9 mouse cellular contexts compared by ENCODE assay signal in genomic region chr7:135631776-135632552, GRCm38 (mm10).
A peak's percentile ranks its signal among the peaks of the same experiment; 100 is the strongest.
DNase-seq lines count a peak whose midpoint lies in the region; ATAC-seq and TF ChIP-seq lines count a peak whose summit lies in the region.
"Had no signal": no experiment of that assay in that cellular context is flagged by ENCODE, and none has a peak within 500 bp of the region (broad histone marks: within the 10 kb centered on the region; RNA-seq: fewer than 3 reads in every experiment).

No protein-coding gene starts in this region.

- H3K36me3 ChIP-seq in kidney, embryonic 14.5 days (ENCODE audit: control insufficient read depth, insufficient read depth, low read length), result no peaks in the 10 kb centered on the region
- no peaks in the 10 kb centered on the region for H3K36me3 ChIP-seq in forebrain, postnatal 0 days (ENCODE audit: insufficient read depth)
- H3K36me3 ChIP-seq in hindbrain, postnatal 0 days (ENCODE audit: insufficient read depth, low read length), result no peaks in the 10 kb centered on the region
- no peaks in the 10 kb centered on the region for H3K36me3 ChIP-seq in midbrain, postnatal 0 days (ENCODE audit: insufficient read depth, low read length)

- no peaks in the 10 kb centered on the region for H3K9me3 ChIP-seq in kidney, embryonic 14.5 days (ENCODE audit: control insufficient read depth, low read length)
- no peaks in the 10 kb centered on the region for H3K9me3 ChIP-seq in forebrain, postnatal 0 days (ENCODE audit: low read length)
- H3K9me3 ChIP-seq in hindbrain, postnatal 0 days (ENCODE audit: low read length), result no peaks in the 10 kb centered on the region
- H3K9me3 ChIP-seq in midbrain, postnatal 0 days (ENCODE audit: low read length), result no peaks in the 10 kb centered on the region

- ATAC-seq in kidney, embryonic 14.5 days (ENCODE audit: low FRiP score, low TSS enrichment), result no peak
- peak; percentile 18; the same call in 1 of the 2 replicates for ATAC-seq in forebrain, postnatal 0 days
- 0 out of 2 replicates have a peak, but pooled peaks have one; percentile 27 for ATAC-seq in hindbrain, postnatal 0 days
- peak; percentile 44; the same call in 1 of the 2 replicates for ATAC-seq in midbrain, postnatal 0 days (ENCODE audit: low FRiP score)

- no peak overlapping the region for H3K4me3 ChIP-seq in kidney, embryonic 14.5 days (ENCODE audit: low read length)
- no peak overlapping the region for H3K4me3 ChIP-seq in forebrain, postnatal 0 days (ENCODE audit: low read depth, low read length)
- H3K4me3 ChIP-seq in hindbrain, postnatal 0 days (ENCODE audit: low read length), result no peak overlapping the region
- no peak overlapping the region for H3K4me3 ChIP-seq in left cerebral cortex, adult 2 months
- no peak overlapping the region for H3K4me3 ChIP-seq in midbrain, postnatal 0 days (ENCODE audit: low read depth, low read length)
- H3K4me3 ChIP-seq: myocyte had no signal

- no peak overlapping the region for H3K4me2 ChIP-seq in kidney, embryonic 14.5 days (replicated peaks; ENCODE audit: low read depth, low read length)
- no peak overlapping the region for H3K4me2 ChIP-seq in forebrain, postnatal 0 days (ENCODE audit: low read depth)
- no peak overlapping the region for H3K4me2 ChIP-seq in hindbrain, postnatal 0 days (ENCODE audit: low read depth, low read length)
- no peak overlapping the region for H3K4me2 ChIP-seq in midbrain, postnatal 0 days (ENCODE audit: low read depth, low read length, poor library complexity, severe bottlenecking)

- peak; percentile 59 for DNase-seq in kidney, adult 11 months
- peak; percentile 83 for DNase-seq in c-Kit-positive CD71-negative TER-119-negative erythroid progenitor cells, embryonic 14.5 days (ENCODE audit: low read depth)
- DNase-seq in forebrain, postnatal 0 days, result peak; percentile 81
- DNase-seq in hindbrain, postnatal 0 days (ENCODE audit: low spot score), result peak; percentile 84
- peak; percentile 68 to 69 for DNase-seq in left cerebral cortex, adult 2 months (ENCODE audit: extremely low spot score in 1 of 2, low spot score in 2 of 2)
- DNase-seq in midbrain, postnatal 0 days (ENCODE audit: low spot score), result peak; percentile 84
- DNase-seq in spleen, postnatal 10 days (ENCODE audit: low spot score in 2 of 2), result peak; percentile 59 to 81

- TF ChIP-seq CTCF in forebrain, postnatal 0 days (IDR thresholded peaks at IDR 0.05; ENCODE audit: low read depth), result peak; percentile 88
- TF ChIP-seq CTCF in hindbrain, postnatal 0 days (IDR thresholded peaks at IDR 0.05; ENCODE audit: low read depth), result peak; percentile 89
- TF ChIP-seq CTCF in left cerebral cortex, adult 2 months (IDR thresholded peaks at IDR 0.05), result peak; percentile 87
- TF ChIP-seq CTCF in midbrain, postnatal 0 days (IDR thresholded peaks at IDR 0.05), result peak; percentile 90

- intact Hi-C loops in left cerebral cortex, adult 2 months (cut with DNase I), result loop anchor here (1.0 to 10.0 kb wide), 4 partner anchors 35 to 227 kb away; partner anchors contain the start of gene Ptpre

- H3K9ac ChIP-seq in kidney, embryonic 14.5 days (ENCODE audit: low read depth, low read length), result no peak overlapping the region
- no peak overlapping the region for H3K9ac ChIP-seq in forebrain, postnatal 0 days
- H3K9ac ChIP-seq in hindbrain, postnatal 0 days (replicated peaks; ENCODE audit: low read length), result no peak overlapping the region
- no peak overlapping the region for H3K9ac ChIP-seq in midbrain, postnatal 0 days (replicated peaks; ENCODE audit: low read length, poor library complexity, severe bottlenecking)

- WGBS in kidney, embryonic 14.5 days, result 51% methylated on average over 8 of the region's 8 CpGs
- 56% methylated on average over 8 of the region's 8 CpGs for WGBS in forebrain, postnatal 0 days
- WGBS in hindbrain, postnatal 0 days, result 57% methylated on average over 8 of the region's 8 CpGs
- WGBS in midbrain, postnatal 0 days, result 59% methylated on average over 8 of the region's 8 CpGs

- no peaks in the 10 kb centered on the region; the same call in 1 of the 2 replicates for H3K4me1 ChIP-seq in kidney, embryonic 14.5 days (ENCODE audit: control insufficient read depth, insufficient read depth, low read length)
- peaks cover 4% of the 10 kb centered on the region; the same call in 1 of the 2 replicates for H3K4me1 ChIP-seq in forebrain, postnatal 0 days (ENCODE audit: insufficient read depth)
- H3K4me1 ChIP-seq in hindbrain, postnatal 0 days (ENCODE audit: insufficient read depth, low read length), result no peaks in the 10 kb centered on the region
- no peaks in the 10 kb centered on the region; the same call in 1 of the 2 replicates for H3K4me1 ChIP-seq in midbrain, postnatal 0 days (ENCODE audit: insufficient read depth, low read length)

- H3K27me3 ChIP-seq in kidney, embryonic 14.5 days (ENCODE audit: control insufficient read depth, insufficient read depth, low read length), result no peaks in the 10 kb centered on the region
- no peaks in the 10 kb centered on the region for H3K27me3 ChIP-seq in forebrain, postnatal 0 days (ENCODE audit: insufficient read depth, low read length)
- H3K27me3 ChIP-seq in hindbrain, postnatal 0 days (ENCODE audit: insufficient read depth, low read length), result no peaks in the 10 kb centered on the region
- no peaks in the 10 kb centered on the region for H3K27me3 ChIP-seq in midbrain, postnatal 0 days (ENCODE audit: insufficient read depth, low read length)

- H3K27ac ChIP-seq in kidney, embryonic 14.5 days (ENCODE audit: low read depth, low read length), result no peak overlapping the region
- H3K27ac ChIP-seq in forebrain, postnatal 0 days (ENCODE audit: low read depth, low read length), result no peak overlapping the region
- no peak overlapping the region for H3K27ac ChIP-seq in hindbrain, postnatal 0 days
- no peak overlapping the region for H3K27ac ChIP-seq in left cerebral cortex, adult 2 months
- no peak overlapping the region for H3K27ac ChIP-seq in midbrain, postnatal 0 days (ENCODE audit: low read depth, low read length)
